In genomic region chr10:51432940-51433339, GRCm38 (mm10) we compare ENCODE assay signal across 36 mouse cellular contexts. TPM values are rescaled to one million over a fixed set of nuclear protein-coding genes. Genes with fewer than 3 reads are reported as not detected.
A peak's percentile ranks its signal among the peaks of the same experiment; 100 is the strongest.
DNase-seq lines count a peak whose midpoint lies in the region; ATAC-seq and TF ChIP-seq lines count a peak whose summit lies in the region.
"Had no signal": no experiment of that assay in that cellular context is flagged by ENCODE, and none has a peak within 500 bp of the region (broad histone marks: within the 10 kb centered on the region; RNA-seq: fewer than 3 reads in every experiment).

No protein-coding gene starts in this region.

- H3K27me3 ChIP-seq in MEL (ENCODE audit: control insufficient read depth in 1 of 2, insufficient read depth in 2 of 2, low read length in 2 of 2): no peaks in the 10 kb centered on the region
- no peaks in the 10 kb centered on the region for H3K27me3 ChIP-seq in liver, postnatal 0 days (ENCODE audit: insufficient read depth, low read length)
- H3K27me3 ChIP-seq in hindbrain, embryonic 12.5 days: no peaks in the 10 kb centered on the region
- H3K27me3 ChIP-seq in cerebellum, adult 2 months (ENCODE audit: control insufficient read depth, insufficient read depth, low read length): no peaks in the 10 kb centered on the region
- H3K27me3 ChIP-seq: heart, embryonic 12.5 days; intestine, embryonic 15.5 days; midbrain, embryonic 13.5 days; Patski had no signal

- no peak overlapping the region for H3K4me2 ChIP-seq in liver, postnatal 0 days (ENCODE audit: low read depth, low read length)
- H3K4me2 ChIP-seq in hindbrain, embryonic 12.5 days (replicated peaks): no peak overlapping the region
- H3K4me2 ChIP-seq: heart, embryonic 12.5 days; intestine, embryonic 15.5 days; midbrain, embryonic 13.5 days had no signal

- TF ChIP-seq POLR2A in MEL (IDR thresholded peaks at IDR 0.05; ENCODE audit: control insufficient read depth in 1 of 2, insufficient read depth in 1 of 2, low read depth in 1 of 2, low read length in 2 of 2, poor library complexity in 1 of 2): no peak
- TF ChIP-seq POLR2A in cerebellum, adult 2 months (IDR thresholded peaks at IDR 0.05; ENCODE audit: borderline replicate concordance, insufficient read depth, low read length): no peak

- H3K4me1 ChIP-seq in MEL (ENCODE audit: control insufficient read depth in 1 of 2, insufficient read depth in 2 of 2, low read length in 2 of 2): peaks cover 7 to 8% of the 10 kb centered on the region in 2 experiments
- H3K4me1 ChIP-seq in liver, postnatal 0 days (ENCODE audit: insufficient read depth): no peaks in the 10 kb centered on the region
- H3K4me1 ChIP-seq in hindbrain, embryonic 12.5 days: no peaks in the 10 kb centered on the region
- H3K4me1 ChIP-seq in cerebellum, adult 2 months (ENCODE audit: control insufficient read depth, insufficient read depth, low read length): no peaks in the 10 kb centered on the region
- H3K4me1 ChIP-seq: heart, embryonic 12.5 days; hindbrain, embryonic 10.5 days; intestine, embryonic 15.5 days; midbrain, embryonic 13.5 days had no signal

- H3K9ac ChIP-seq in MEL (ENCODE audit: control insufficient read depth, low read depth, low read length, poor library complexity, severe bottlenecking): no peak overlapping the region
- H3K9ac ChIP-seq in liver, postnatal 0 days (replicated peaks): no peak overlapping the region
- no peak overlapping the region for H3K9ac ChIP-seq in hindbrain, embryonic 12.5 days
- H3K9ac ChIP-seq: heart, embryonic 12.5 days; intestine, embryonic 15.5 days; midbrain, embryonic 13.5 days had no signal

- no peak for TF ChIP-seq CTCF in MEL (IDR thresholded peaks at IDR 0.05 in 2 of 3, conservative IDR thresholded peaks at IDR 0.05 in 1 of 3; ENCODE audit: control insufficient read depth in 1 of 3, insufficient read depth in 1 of 3, low read depth in 2 of 3, low read length in 3 of 3, poor library complexity in 1 of 3, severe bottlenecking in 1 of 3)
- TF ChIP-seq CTCF in liver, postnatal 0 days (IDR thresholded peaks at IDR 0.05; ENCODE audit: low read depth): no peak
- no peak for TF ChIP-seq CTCF in cerebellum, adult 2 months (IDR thresholded peaks at IDR 0.05; ENCODE audit: borderline replicate concordance, insufficient read depth, low read depth, low read length)

- ATAC-seq in hematopoietic stem cell, adult 5-6 weeks (replicated peaks in 1 of 2; ENCODE audit: insufficient read depth in 1 of 2, low FRiP score in 2 of 2, low TSS enrichment in 1 of 2, low read depth in 1 of 2, poor library complexity in 2 of 2, severe bottlenecking in 2 of 2): peak; percentile 81 to 85
- peak; percentile 19; the same call in 1 of the 2 replicates for ATAC-seq in liver, postnatal 0 days
- no peak for ATAC-seq in hindbrain, embryonic 12.5 days (ENCODE audit: low FRiP score)
- ATAC-seq in monocyte, adult 5-6 weeks (replicated peaks; ENCODE audit: insufficient number of reproducible peaks, low FRiP score, low TSS enrichment, poor library complexity, severe bottlenecking): no peak; the same call in 1 of the 2 replicates
- ATAC-seq: forebrain, embryonic 16.5 days; hindbrain, postnatal 0 days; intestine, embryonic 15.5 days; midbrain, embryonic 13.5 days; Patski had no signal

- no peaks in the 10 kb centered on the region for H3K79me2 ChIP-seq in MEL (ENCODE audit: control insufficient read depth, insufficient read depth, low read length, poor library complexity)

- no peak overlapping the region for H3K4me3 ChIP-seq in MEL (ENCODE audit: control insufficient read depth in 1 of 2, insufficient read depth in 1 of 2, low read depth in 2 of 2, low read length in 2 of 2)
- H3K4me3 ChIP-seq in liver, postnatal 0 days (ENCODE audit: low read depth, low read length): no peak overlapping the region
- H3K4me3 ChIP-seq in hindbrain, embryonic 12.5 days: no peak overlapping the region
- H3K4me3 ChIP-seq in cerebellum, adult 2 months (replicated peaks; ENCODE audit: insufficient read depth, low read depth, low read length): no peak overlapping the region
- H3K4me3 ChIP-seq: erythroblast, embryonic 14.5 days; gastrocnemius, adult 2 months; heart, adult 2 months; heart, embryonic 12.5 days; hindbrain, embryonic 10.5 days; intestine, embryonic 15.5 days; layer of hippocampus, adult 2 months; midbrain, embryonic 13.5 days had no signal

- DNase-seq in MEL (ENCODE audit: low read depth, low spot score): peak; percentile 87
- no peak for DNase-seq in liver, postnatal 0 days
- DNase-seq in adrenal gland, postnatal 4 days (ENCODE audit: low spot score in 2 of 2): no peak
- DNase-seq in cerebellum, adult 2 months: no peak
- DNase-seq: adrenal gland, postnatal 10 days; B cell, adult 2 months; cerebellum, adult 11 months; cerebellum, adult 9-11 months; gastrocnemius, adult 2 months; gastrocnemius, postnatal 36 days; heart, adult 2 months; kidney, adult 2 months; kidney, postnatal 36 days; lung, adult 2 months; lung, postnatal 10 days; retina, postnatal 1 day; right cerebral cortex, postnatal 14 days; thymus, adult 2 months; thymus, postnatal 36 days had no signal

- peaks cover 0 to 10% of the 10 kb centered on the region in 2 experiments; a peak in 2 of 4 replicates for H3K36me3 ChIP-seq in MEL (ENCODE audit: control insufficient read depth in 1 of 2, insufficient read depth in 2 of 2, low read length in 2 of 2)
- no peaks in the 10 kb centered on the region for H3K36me3 ChIP-seq in liver, postnatal 0 days (replicated peaks; ENCODE audit: insufficient read depth, low read length)
- H3K36me3 ChIP-seq in hindbrain, embryonic 12.5 days: no peaks in the 10 kb centered on the region
- H3K36me3 ChIP-seq: heart, embryonic 12.5 days; hindbrain, embryonic 10.5 days; intestine, embryonic 15.5 days; midbrain, embryonic 13.5 days had no signal

- H3K9me3 ChIP-seq in MEL (replicated peaks; ENCODE audit: insufficient read depth, low read length): no peaks in the 10 kb centered on the region
- H3K9me3 ChIP-seq in liver, postnatal 0 days (ENCODE audit: low read length): no peaks in the 10 kb centered on the region
- H3K9me3 ChIP-seq in hindbrain, embryonic 12.5 days (replicated peaks): no peaks in the 10 kb centered on the region
- H3K9me3 ChIP-seq: heart, embryonic 12.5 days; hindbrain, embryonic 10.5 days; intestine, embryonic 15.5 days; midbrain, embryonic 13.5 days had no signal

- peak; percentile 95 to 97 for TF ChIP-seq EP300 in MEL (IDR thresholded peaks at IDR 0.05; ENCODE audit: low read depth in 1 of 2, low read length in 2 of 2)
- TF ChIP-seq EP300 in liver, postnatal 0 days (IDR thresholded peaks at IDR 0.05; ENCODE audit: low read depth): no peak

- H3K27ac ChIP-seq in MEL (ENCODE audit: control insufficient read depth, low read depth, low read length): peak overlapping the region; percentile 36
- no peak overlapping the region for H3K27ac ChIP-seq in liver, postnatal 0 days (ENCODE audit: low read depth)
- H3K27ac ChIP-seq in hindbrain, embryonic 12.5 days: no peak overlapping the region
- H3K27ac ChIP-seq in cerebellum, adult 2 months (ENCODE audit: insufficient read depth, low read length): no peak overlapping the region
- H3K27ac ChIP-seq: gastrocnemius, adult 2 months; heart, adult 2 months; hindbrain, embryonic 10.5 days; hindbrain, postnatal 0 days; intestine, embryonic 15.5 days; layer of hippocampus, adult 2 months; midbrain, embryonic 13.5 days; stomach, postnatal 0 days had no signal

- TF ChIP-seq RAD21 in MEL (IDR thresholded peaks at IDR 0.05; ENCODE audit: low read depth, low read length): no peak

TF ChIP-seq in MEL, 35 proteins besides CTCF, POLR2A, EP300 and RAD21 (continues in another document):
- TF ChIP-seq HCFC1 (IDR thresholded peaks at IDR 0.05; ENCODE audit: low read depth, low read length): peak; percentile 37; the same call in 1 of the 2 replicates
- peak; percentile 68; the same call in 1 of the 2 replicates for TF ChIP-seq BHLHE40 (IDR thresholded peaks at IDR 0.05; ENCODE audit: borderline replicate concordance, low read depth, low read length)
- no peak for TF ChIP-seq SMC3 (IDR thresholded peaks at IDR 0.05; ENCODE audit: low read depth, low read length)
- TF ChIP-seq POLR2AphosphoS5 (IDR thresholded peaks at IDR 0.05; ENCODE audit: borderline replicate concordance, low read depth, low read length): no peak
- peak; percentile 81 for TF ChIP-seq MXI1 (IDR thresholded peaks at IDR 0.05; ENCODE audit: low read depth, low read length)
- TF ChIP-seq E2F4 (IDR thresholded peaks at IDR 0.05; ENCODE audit: borderline replicate concordance, low read depth, low read length): no peak

RNA-seq across cellular contexts. Expression of gene Gm49339, which starts 47.5 kb away (rescaled TPM):
- total RNA-seq in MEL (2012; rRNA removed): not detected in 2 replicates
- not detected for polyA plus RNA-seq in MEL (2012; ENCODE audit: insufficient read depth in 1 of 2, insufficient read length in 2 of 2, low read depth in 1 of 2, low replicate concordance in 2 of 2, missing spikeins in 1 of 2)
- total RNA-seq in hematopoietic stem cell, adult 5-6 weeks (2017): not detected in 2 replicates
- polyA plus RNA-seq in liver, postnatal 0 days (2015; fragmentation: Nextera tagmentation; extraction: Ambion mirVana): 0.25 and 4.0 TPM in 2 replicates
- under 1 TPM; 0.25 to 0.96 TPM for total RNA-seq in adrenal gland, postnatal 4 days (2021)
- not detected in 2 replicates for polyA plus RNA-seq in hindbrain, embryonic 12.5 days (2016; fragmentation: Nextera tagmentation; extraction: Ambion mirVana)
- polyA plus RNA-seq in cerebellum, adult 2 months (2012; rRNA removed): 0.11 TPM in 1 of 2 replicates, not detected in the other
- 2.7 to 11.9 TPM (median 5.7 TPM) in 3 replicates for total RNA-seq in monocyte, adult 5-6 weeks (2017)
- total RNA-seq: gastrocnemius, adult 2 months; hindbrain, postnatal 0 days; layer of hippocampus, adult 2 months; left cerebral cortex, postnatal 36 days had no signal
- polyA plus RNA-seq: erythroblast, embryonic 14.5 days; forebrain, embryonic 11.5 days; forebrain, embryonic 16.5 days; heart, embryonic 12.5 days; hindbrain, embryonic 10.5 days; hindbrain, postnatal 0 days; intestine, embryonic 15.5 days; midbrain, embryonic 13.5 days; neural tube, embryonic 14.5 days; Patski; stomach, postnatal 0 days had no signal

RNA-seq across cellular contexts. Expression of gene Lilr4b, which starts 47.5 kb away (rescaled TPM):
- not detected in 2 replicates for total RNA-seq in MEL (2012; rRNA removed)
- polyA plus RNA-seq in MEL (2012; ENCODE audit: insufficient read depth in 1 of 2, insufficient read length in 2 of 2, low read depth in 1 of 2, low replicate concordance in 2 of 2, missing spikeins in 1 of 2): not detected
- total RNA-seq in hematopoietic stem cell, adult 5-6 weeks (2017): 42.8 and 68.0 TPM in 2 replicates
- 4.0 and 4.4 TPM in 2 replicates for polyA plus RNA-seq in liver, postnatal 0 days (2015; fragmentation: Nextera tagmentation; extraction: Ambion mirVana)
- total RNA-seq in adrenal gland, postnatal 4 days (2021): 1 to 10 TPM; 3.2 TPM
- polyA plus RNA-seq in hindbrain, embryonic 12.5 days (2016; fragmentation: Nextera tagmentation; extraction: Ambion mirVana): 0.38 TPM in 1 of 2 replicates, not detected in the other
- 0.14 and 0.34 TPM in 2 replicates for polyA plus RNA-seq in cerebellum, adult 2 months (2012; rRNA removed)
- 250 to 668 TPM (median 591 TPM) in 3 replicates for total RNA-seq in monocyte, adult 5-6 weeks (2017)
- total RNA-seq: hindbrain, postnatal 0 days; layer of hippocampus, adult 2 months had no signal
- polyA plus RNA-seq: forebrain, embryonic 11.5 days; forebrain, embryonic 16.5 days; hindbrain, embryonic 10.5 days; neural tube, embryonic 14.5 days; Patski had no signal

RNA-seq across cellular contexts. Expression of gene Lilrb4a, which starts 57.8 kb away (rescaled TPM):
- not detected in 2 replicates for total RNA-seq in MEL (2012; rRNA removed)
- not detected for polyA plus RNA-seq in MEL (2012; ENCODE audit: insufficient read depth in 1 of 2, insufficient read length in 2 of 2, low read depth in 1 of 2, low replicate concordance in 2 of 2, missing spikeins in 1 of 2)
- total RNA-seq in hematopoietic stem cell, adult 5-6 weeks (2017): 38.3 and 101 TPM in 2 replicates
- 10.2 and 12.1 TPM in 2 replicates for polyA plus RNA-seq in liver, postnatal 0 days (2015; fragmentation: Nextera tagmentation; extraction: Ambion mirVana)
- total RNA-seq in adrenal gland, postnatal 4 days (2021): 1 to 10 TPM; 2.6 to 3.2 TPM
- 1.3 and 1.7 TPM in 2 replicates for polyA plus RNA-seq in hindbrain, embryonic 12.5 days (2016; fragmentation: Nextera tagmentation; extraction: Ambion mirVana)
- polyA plus RNA-seq in cerebellum, adult 2 months (2012; rRNA removed): 0.52 and 0.59 TPM in 2 replicates
- total RNA-seq in monocyte, adult 5-6 weeks (2017): 685 to 820 TPM (median 696 TPM) in 3 replicates
- total RNA-seq: layer of hippocampus, postnatal 14 days had no signal
- polyA plus RNA-seq: Patski had no signal

Comparison
In these comparisons a context has a peak if more than half of its experiments do, and no peak if none do; other contexts are left out.
1. ATAC-seq: peak in hematopoietic stem cell, adult 5-6 weeks (2 of 2) and liver, postnatal 0 days (single experiment); none in hindbrain, embryonic 12.5 days (single experiment) and monocyte, adult 5-6 weeks (single experiment).